Mouse (Mus musculus) heart, postnatal 0 days (tissue): ENCODE results near the gene Ccdc62. TPM values are rescaled to one million over a fixed set of nuclear protein-coding genes. Genes with fewer than 3 reads are reported as not detected.

ENCODE experiments used
- ATAC-seq: fragments of 200-750 bp; cut with Nextera tagmentation; 2 replicates; pipeline ENCODE4 v1.8.0; 2017; ENCODE audit warnings: low read depth, moderate number of reproducible peaks, moderate library complexity; ENCODE audit not compliant: insufficient read depth
- DNase-seq: peaks from one replicate; pipeline ENCODE4 v3.0.0-alpha.2; 2016; ENCODE audit warnings: low spot score
- H3K27ac ChIP-seq: fragments of 300-500 bp; sonication (generic); 2 replicates; pipeline ENCODE4 v1.5.1; 2014; ENCODE audit warnings: low read depth, mild to moderate bottlenecking
- H3K27me3 ChIP-seq: fragments of 300-500 bp; sonication (generic); 2 replicates; pipeline ENCODE4 v1.6.1; 2014; ENCODE audit warnings: low read length, mixed read lengths; ENCODE audit not compliant: control insufficient read depth, insufficient read depth
- H3K36me3 ChIP-seq: fragments of 300-500 bp; sonication (generic); replicated peaks from 2 replicates; pipeline ENCODE4 v1.6.1; 2014; ENCODE audit warnings: low read length, mixed read lengths; ENCODE audit not compliant: control insufficient read depth, insufficient read depth
- H3K4me1 ChIP-seq: fragments of 300-500 bp; sonication (generic); 2 replicates; pipeline ENCODE4 v1.6.1; 2014; ENCODE audit warnings: antibody characterized with exemption; ENCODE audit not compliant: control insufficient read depth, insufficient read depth
- H3K4me2 ChIP-seq: fragments of 300-500 bp; sonication (generic); 2 replicates; pipeline ENCODE4 v1.6.1; 2014; ENCODE audit warnings: low read depth, mild to moderate bottlenecking, low read length, moderate library complexity
- H3K4me3 ChIP-seq: fragments of 300-500 bp; sonication (generic); 2 replicates; pipeline ENCODE4 v1.5.1; 2014; ENCODE audit warnings: low read depth, low read length
- H3K9ac ChIP-seq: fragments of 300-500 bp; sonication (generic); replicated peaks from 2 replicates; pipeline ENCODE4 v1.6.1; 2014; ENCODE audit warnings: low read depth, low read length, mixed read lengths
- H3K9me3 ChIP-seq: fragments of 300-500 bp; sonication (generic); replicated peaks from 2 replicates; pipeline ENCODE4 v1.6.1; 2016; ENCODE audit warnings: low read length; ENCODE audit not compliant: control insufficient read depth
- CTCF ChIP-seq: IDR thresholded peaks from 2 replicates; pipeline ENCODE4 v1.5.1; 2016; ENCODE audit warnings: antibody characterized with exemption, control low read depth, low read depth
- EP300 ChIP-seq: IDR thresholded peaks from 2 replicates; pipeline ENCODE4 v1.6.1; 2016; ENCODE audit warnings: antibody characterized with exemption, low read depth
- WGBS: fragments of 180-500 bp; shearing (Covaris S2); extraction: QIAGEN DNeasy Blood & Tissue Kit; methylation state at CpG from one replicate; pipeline ENCODE4 v1.1.7; 2014; 5-methylcytosine and 5-hydroxymethylcytosine counted together
- polyA plus RNA-seq: library from polyadenylated mRNA; unstranded; fragments of >200 nt; fragmentation: Nextera tagmentation; extraction: Ambion mirVana; gene quantifications from 2 replicates; pipeline ENCODE4 v1.2.1, GENCODE M21; 2015
- total RNA-seq: library from RNA; depleted of rRNA; stranded (reverse); fragments of >200 nt; gene quantifications from 2 replicates; pipeline ENCODE4 v1.2.3, GENCODE M21; 2014; ENCODE audit warnings: low replicate concordance

Gene Ccdc62
- total and polyA plus RNA-seq, 2 experiments from 2014 or later, result 5.8 to 11.5 TPM

- Histone ChIP-seq H3K27ac (no peak within 1 kb of the TSS), H3K27me3 (no peaks in the 10 kb centered on the region), H3K4me2 (no peak within 1 kb of the TSS), H3K4me1 (peaks cover 6% of the 10 kb centered on the region; the same call in 1 of the 2 replicates), H3K4me3 (no peak within 1 kb of the TSS), H3K9ac (no peak within 1 kb of the TSS), H3K9me3 (no peaks in the 10 kb centered on the region), H3K36me3 (peaks cover 65% of the 10 kb centered on the region)
- WGBS, result 91% methylated on average over 9 of the region's 9 CpGs
- ATAC-seq (no peak), DNase-seq (no peak)
- TF ChIP-seq CTCF (no peak), EP300 (no peak)
Measured at GRCm38 (mm10) chr5:123927118-123927517, 3.4 kb upstream of the Ccdc62 start, which contains the start of gene Gm43518. Gene Gm43518 (plus strand): TSS chr5:123927418.

- H3K9me3 ChIP-seq, result no peaks in the 10 kb centered on the region
- ATAC-seq, result no peak
- 53% methylated on average over 13 of the region's 13 CpGs for WGBS
Measured at GRCm38 (mm10) chr5:123931131-123931530, 652 bp downstream of the Ccdc62 start.

GRCm38 (mm10) chr5:123932927-123933326 is 2.4 kb downstream of the Ccdc62 start:
- TF ChIP-seq EP300 (no peak), CTCF (no peak)
- H3K4me2 ChIP-seq, result no peak overlapping the region
- no peak for DNase-seq

More at GRCm38 (mm10) chr5:123931131-123931530, 652 bp downstream of the Ccdc62 start:
- DNase-seq, result no peak
- Histone ChIP-seq H3K36me3 (peaks cover 25% of the 10 kb centered on the region), H3K27me3 (no peaks in the 10 kb centered on the region), H3K4me1 (peaks cover 6% of the 10 kb centered on the region; the same call in 1 of the 2 replicates), H3K9ac (peak overlapping the region; percentile 77), H3K27ac (peak overlapping the region; percentile 88), H3K4me2 (peak overlapping the region; percentile 80), H3K4me3 (peak overlapping the region; percentile 64)
- TF ChIP-seq CTCF, result no peak
- no peak for TF ChIP-seq EP300

GRCm38 (mm10) chr5:123933556-123933955 is 3.1 kb downstream of the Ccdc62 start:
- no peak overlapping the region for H3K9ac ChIP-seq
- 0 out of 2 replicates have a peak, but pooled peaks cover under 1% of the 10 kb centered on the region for H3K36me3 ChIP-seq
- H3K4me3 ChIP-seq, result no peak overlapping the region
- no peak for TF ChIP-seq EP300
- H3K9me3 ChIP-seq, result no peaks in the 10 kb centered on the region
- 91% methylated on average over 12 of the region's 12 CpGs for WGBS
- H3K4me1 ChIP-seq, result peaks cover 6% of the 10 kb centered on the region; the same call in 1 of the 2 replicates
- no peak overlapping the region for H3K4me2 ChIP-seq
- no peak overlapping the region for H3K27ac ChIP-seq
- no peaks in the 10 kb centered on the region for H3K27me3 ChIP-seq
- DNase-seq (no peak), ATAC-seq (no peak)

More at GRCm38 (mm10) chr5:123932927-123933326, 2.4 kb downstream of the Ccdc62 start:
- H3K9ac ChIP-seq, result no peak overlapping the region
- no peak overlapping the region for H3K4me3 ChIP-seq
- peaks cover 6% of the 10 kb centered on the region; the same call in 1 of the 2 replicates for H3K4me1 ChIP-seq
- H3K9me3 ChIP-seq, result no peaks in the 10 kb centered on the region
- H3K27ac ChIP-seq, result no peak overlapping the region
- peaks cover 7% of the 10 kb centered on the region; the same call in 1 of the 2 replicates for H3K36me3 ChIP-seq
- no peak for ATAC-seq
- no peaks in the 10 kb centered on the region for H3K27me3 ChIP-seq

- no peaks in the 10 kb centered on the region for H3K27me3 ChIP-seq
- H3K4me3 ChIP-seq, result no peak overlapping the region
- no peak overlapping the region for H3K27ac ChIP-seq
- TF ChIP-seq CTCF (peak; percentile 36; the same call in 1 of the 2 replicates), EP300 (no peak)
- DNase-seq (no peak), ATAC-seq (no peak)
- no peak overlapping the region for H3K9ac ChIP-seq
- H3K36me3 ChIP-seq, result no peaks in the 10 kb centered on the region
- 26% methylated on average over 18 of the region's 18 CpGs for WGBS
- H3K9me3 ChIP-seq, result no peaks in the 10 kb centered on the region
- H3K4me1 ChIP-seq, result peaks cover 6% of the 10 kb centered on the region; the same call in 1 of the 2 replicates
- peak overlapping the region; percentile 13; the same call in 1 of the 2 replicates for H3K4me2 ChIP-seq
Measured at GRCm38 (mm10) chr5:123933957-123934591, 3.6 kb downstream of the Ccdc62 start.

GRCm38 (mm10) chr5:123935931-123936330 is 5.5 kb downstream of the Ccdc62 start:
- no peak overlapping the region for H3K4me3 ChIP-seq
- WGBS, result 80% methylated on average over 5 of the region's 5 CpGs
- no peak for DNase-seq
- no peak overlapping the region for H3K27ac ChIP-seq
- ATAC-seq, result no peak
- no peaks in the 10 kb centered on the region for H3K27me3 ChIP-seq
- H3K9ac ChIP-seq, result no peak overlapping the region
- H3K36me3 ChIP-seq, result no peaks in the 10 kb centered on the region
- TF ChIP-seq CTCF, result no peak
- TF ChIP-seq EP300, result no peak
- no peak overlapping the region for H3K4me2 ChIP-seq
- H3K4me1 ChIP-seq, result 0 out of 2 replicates have a peak, but pooled peaks cover 3% of the 10 kb centered on the region
- no peaks in the 10 kb centered on the region for H3K9me3 ChIP-seq
